Mouse (Mus musculus) cerebellum, adult 2 months (tissue): ENCODE results near the gene Donson. TPM values are rescaled to one million over a fixed set of nuclear protein-coding genes. Genes with fewer than 3 reads are reported as not detected.

Experiments
- DNase-seq, 2 experiments: peaks; one replicate each; pipeline ENCODE4 v3.0.0; 2021
- H3K27ac ChIP-seq: fragments of 200-500 bp; 2 replicates; pipeline ENCODE4 v1.5.1; 2012; ENCODE audit warnings: low read length, control low read depth, inconsistent platforms; ENCODE audit not compliant: insufficient read depth
- H3K27me3 ChIP-seq: fragments of 200-500 bp; 2 replicates; pipeline ENCODE4 v1.6.1; 2012; ENCODE audit warnings: inconsistent platforms, mild to moderate bottlenecking, low read length, moderate library complexity; ENCODE audit not compliant: control insufficient read depth, insufficient read depth
- H3K4me1 ChIP-seq: fragments of 200-500 bp; 2 replicates; pipeline ENCODE4 v1.6.1; 2011; ENCODE audit warnings: low read length; ENCODE audit not compliant: control insufficient read depth, insufficient read depth
- H3K4me3 ChIP-seq: fragments of 200-500 bp; replicated peaks from 2 replicates; pipeline ENCODE3; 2011; ENCODE audit warnings: mild to moderate bottlenecking, low read depth, low read length, control low read depth; ENCODE audit not compliant: insufficient read depth
- CTCF ChIP-seq: fragments of 200-500 bp; IDR thresholded peaks from 2 replicates; pipeline ENCODE4 v1.5.1; 2011; ENCODE audit warnings: low read depth, mild to moderate bottlenecking, control low read depth, low read length, moderate library complexity, borderline replicate concordance; ENCODE audit not compliant: insufficient read depth
- POLR2A ChIP-seq: fragments of 200-500 bp; IDR thresholded peaks from 2 replicates; pipeline ENCODE4 v1.6.1; 2011; ENCODE audit warnings: low read length, control low read depth, borderline replicate concordance; ENCODE audit not compliant: insufficient read depth
- WGBS: fragments of 180-500 bp; shearing (Covaris S2); methylation state at CpG from one replicate; pipeline ENCODE4 v1.1.7; 2018; 5-methylcytosine and 5-hydroxymethylcytosine counted together
- polyA plus RNA-seq: library from polyadenylated mRNA; depleted of rRNA; stranded (reverse); fragments of >200 nt; gene quantifications from 2 replicates; pipeline ENCODE4 v1.2.3, GENCODE M21; 2012

Gene Donson
- polyA plus RNA-seq, 1 experiment = 29.6 TPM

DNA sequence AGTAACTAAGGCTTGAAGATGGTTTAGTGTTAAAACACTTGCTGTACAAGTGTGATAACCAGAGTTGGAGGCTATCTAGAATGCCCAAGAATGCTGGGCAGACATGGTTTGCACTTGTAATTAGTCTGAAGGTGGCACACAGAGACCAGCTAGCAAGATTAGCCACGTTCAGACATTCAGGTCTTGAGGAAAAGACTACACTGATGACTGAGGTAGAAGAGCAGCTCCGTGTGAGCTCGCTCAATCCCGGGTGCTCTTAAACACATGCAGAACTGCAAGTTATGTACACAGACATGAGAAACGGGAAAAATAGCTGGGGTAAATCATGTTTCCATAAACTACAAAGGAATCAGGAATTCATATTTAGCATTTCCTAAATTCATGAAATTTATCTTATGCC, 7.9 kb downstream of the Donson start:
- H3K27ac ChIP-seq = no peak overlapping the region
- H3K27me3 ChIP-seq = no peaks in the 10 kb centered on the region
- no peak overlapping the region for H3K4me3 ChIP-seq
- 76% methylated on average over 5 of the region's 5 CpGs for WGBS
- TF ChIP-seq POLR2A (no peak), CTCF (no peak)
- no peaks in the 10 kb centered on the region for H3K4me1 ChIP-seq
- no peak for DNase-seq

DNA sequence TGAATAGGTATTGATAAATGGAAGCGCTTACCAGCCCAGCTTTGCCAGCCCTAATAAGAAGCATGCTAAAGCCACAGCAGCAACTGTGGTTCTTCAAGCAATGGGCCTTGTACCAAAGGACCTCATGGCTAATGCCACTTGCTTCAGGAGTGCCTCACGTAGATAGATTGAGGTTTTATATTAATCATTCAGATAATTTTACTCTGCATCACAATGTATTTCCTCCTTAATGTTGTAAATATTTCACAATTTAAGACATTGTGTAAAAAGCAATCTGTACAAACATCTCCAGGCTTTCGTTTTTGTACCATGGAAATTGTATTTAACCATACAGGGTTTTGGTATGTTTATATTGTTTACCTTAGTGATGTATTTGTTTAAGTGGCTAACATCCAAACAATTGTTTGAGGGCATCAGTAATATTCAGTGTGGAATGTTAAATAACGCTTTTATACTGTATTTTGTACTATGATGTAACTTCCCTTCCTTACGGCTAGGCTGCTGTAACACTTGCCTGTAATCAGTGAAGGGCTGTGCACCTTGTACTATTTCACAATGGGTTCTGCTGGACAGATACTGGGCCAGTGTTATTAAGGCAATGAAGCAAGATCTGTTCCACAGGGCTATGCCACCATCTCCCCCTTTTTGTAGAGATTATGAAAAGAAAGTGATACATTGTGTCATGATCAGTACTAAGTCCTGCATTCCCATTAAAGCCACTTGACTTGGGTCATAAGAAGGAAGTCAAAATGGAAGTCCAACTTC, 10.2 kb downstream of the Donson start:
- Histone ChIP-seq H3K4me3 (no peak overlapping the region), H3K27me3 (no peaks in the 10 kb centered on the region), H3K4me1 (no peaks in the 10 kb centered on the region), H3K27ac (no peak overlapping the region)
- TF ChIP-seq POLR2A (no peak), CTCF (no peak)
- 84% methylated on average over 5 of the region's 5 CpGs for WGBS
- no peak for DNase-seq

DNA sequence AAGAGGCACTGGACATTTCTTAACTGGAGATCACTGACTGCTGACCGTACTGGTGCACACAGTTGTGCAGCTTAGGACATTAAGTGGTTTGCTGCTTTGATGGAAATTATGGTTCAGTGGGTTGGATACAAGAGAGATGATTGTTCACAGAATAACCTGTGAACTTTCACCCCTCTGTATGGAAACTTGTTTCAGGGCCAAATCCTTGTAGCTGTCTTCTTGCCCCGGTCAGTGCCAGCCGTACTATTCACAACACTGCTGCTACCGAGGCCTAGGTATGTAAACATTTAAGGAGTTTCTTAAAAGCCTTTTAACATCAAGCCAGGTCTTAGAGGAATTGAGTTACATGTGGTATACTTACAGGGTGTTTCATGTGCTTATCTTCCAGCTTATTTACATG, 14.1 kb downstream of the Donson start:
- WGBS = 78% methylated on average over 4 of the region's 4 CpGs
- H3K27ac ChIP-seq = no peak overlapping the region
- no peak overlapping the region for H3K4me3 ChIP-seq
- H3K4me1 ChIP-seq = no peaks in the 10 kb centered on the region
- no peak for TF ChIP-seq POLR2A
- no peak for TF ChIP-seq CTCF
- no peaks in the 10 kb centered on the region for H3K27me3 ChIP-seq
- DNase-seq = no peak

DNA sequence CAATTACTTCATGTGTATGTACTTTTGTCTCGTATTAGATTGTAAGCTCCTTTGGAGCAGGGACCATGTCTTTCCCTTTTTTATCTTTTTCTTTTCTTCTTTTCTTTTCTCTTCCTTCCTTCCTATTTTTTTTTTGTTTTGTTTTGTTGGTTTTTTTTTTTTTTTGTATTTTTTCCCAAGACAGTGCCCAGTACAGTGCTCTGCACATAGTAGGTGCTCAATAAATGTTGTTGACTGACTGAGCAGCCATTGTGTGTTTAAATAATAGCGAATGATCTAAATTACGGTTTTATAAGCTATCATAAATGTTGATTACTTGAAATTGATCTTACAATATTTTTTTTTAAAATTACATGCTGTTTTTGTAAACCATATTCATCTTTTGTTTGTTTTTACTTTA, 24.8 kb downstream of the Donson start:
- TF ChIP-seq CTCF = no peak
- TF ChIP-seq POLR2A = no peak
- no peak overlapping the region for H3K27ac ChIP-seq
- H3K4me3 ChIP-seq = no peak overlapping the region
- no peaks in the 10 kb centered on the region; the same call in 1 of the 2 replicates for H3K4me1 ChIP-seq
- DNase-seq = no peak
- no peaks in the 10 kb centered on the region for H3K27me3 ChIP-seq
- 90% methylated on average over 3 of the region's 3 CpGs for WGBS

DNA sequence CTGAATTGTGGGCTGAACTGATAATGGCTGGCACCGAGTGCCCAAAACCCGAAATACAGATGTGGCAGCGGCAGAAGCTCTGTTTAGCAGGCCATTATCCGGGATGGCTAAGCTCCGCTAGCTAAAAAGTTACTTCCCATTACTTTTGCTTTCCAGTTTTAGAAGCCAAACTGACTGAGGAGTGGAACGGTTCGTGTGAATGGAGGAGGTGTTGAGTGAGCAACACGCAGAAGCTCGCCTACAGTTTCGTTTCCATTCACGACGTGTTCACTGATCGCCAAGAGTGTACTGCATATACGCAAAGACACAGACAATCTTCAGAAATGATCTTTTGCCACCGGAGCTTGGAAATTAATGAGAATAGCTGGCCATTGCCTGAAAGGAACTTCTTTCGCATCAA, 26.2 kb downstream of the Donson start:
- no peak for DNase-seq
- WGBS = 91% methylated on average over 16 of the region's 16 CpGs
- TF ChIP-seq CTCF (no peak), POLR2A (no peak)
- H3K4me1 ChIP-seq = no peaks in the 10 kb centered on the region; the same call in 1 of the 2 replicates
- no peaks in the 10 kb centered on the region for H3K27me3 ChIP-seq
- H3K27ac ChIP-seq = no peak overlapping the region
- H3K4me3 ChIP-seq = no peak overlapping the region

DNA sequence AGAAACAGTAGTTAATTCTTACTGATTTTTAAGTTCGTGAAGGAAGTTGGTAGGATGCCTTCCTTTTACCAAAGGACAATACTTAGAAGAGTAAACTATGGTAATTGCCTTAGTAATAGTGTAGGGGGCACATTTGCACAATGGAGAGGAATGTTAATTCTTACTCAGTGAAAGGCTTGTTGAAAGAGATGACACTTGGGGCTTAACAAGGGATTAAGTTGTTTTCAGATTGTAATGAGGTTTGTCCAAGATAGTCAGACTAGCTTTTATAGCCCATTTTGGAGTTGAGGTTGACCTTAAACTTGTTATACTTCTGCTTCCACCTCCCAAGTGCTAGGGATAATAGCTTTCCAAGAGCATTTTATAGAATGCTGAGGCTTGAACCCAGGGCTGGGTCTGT, 27.2 kb downstream of the Donson start:
- no peaks in the 10 kb centered on the region for H3K27me3 ChIP-seq
- TF ChIP-seq POLR2A (no peak), CTCF (no peak)
- no peak for DNase-seq
- H3K4me1 ChIP-seq = no peaks in the 10 kb centered on the region; the same call in 1 of the 2 replicates
- H3K4me3 ChIP-seq = no peak overlapping the region
- WGBS = 60% methylated on average over 1 of the region's 1 CpGs
- no peak overlapping the region for H3K27ac ChIP-seq

DNA sequence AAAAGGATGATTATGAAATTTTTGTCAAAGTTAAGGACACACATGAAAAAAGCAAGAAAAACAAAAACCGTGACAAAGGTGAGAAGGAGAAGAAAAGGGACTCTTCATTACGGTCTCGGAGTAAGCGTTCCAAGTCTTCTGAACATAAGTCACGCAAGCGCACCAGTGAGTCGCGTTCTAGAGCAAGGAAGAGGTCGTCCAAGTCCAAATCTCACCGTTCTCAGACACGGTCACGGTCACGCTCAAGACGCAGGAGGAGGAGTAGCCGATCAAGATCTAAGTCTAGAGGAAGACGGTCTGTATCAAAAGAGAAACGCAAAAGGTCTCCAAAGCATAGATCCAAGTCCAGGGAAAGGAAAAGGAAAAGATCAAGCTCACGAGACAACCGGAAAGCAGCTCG, 28.8 kb downstream of the Donson start:
- 96% methylated on average over 20 of the region's 20 CpGs for WGBS
- Histone ChIP-seq H3K27ac (no peak overlapping the region), H3K4me3 (no peak overlapping the region), H3K4me1 (no peaks in the 10 kb centered on the region; the same call in 1 of the 2 replicates), H3K27me3 (no peaks in the 10 kb centered on the region)
- TF ChIP-seq POLR2A = no peak
- DNase-seq = no peak

DNA sequence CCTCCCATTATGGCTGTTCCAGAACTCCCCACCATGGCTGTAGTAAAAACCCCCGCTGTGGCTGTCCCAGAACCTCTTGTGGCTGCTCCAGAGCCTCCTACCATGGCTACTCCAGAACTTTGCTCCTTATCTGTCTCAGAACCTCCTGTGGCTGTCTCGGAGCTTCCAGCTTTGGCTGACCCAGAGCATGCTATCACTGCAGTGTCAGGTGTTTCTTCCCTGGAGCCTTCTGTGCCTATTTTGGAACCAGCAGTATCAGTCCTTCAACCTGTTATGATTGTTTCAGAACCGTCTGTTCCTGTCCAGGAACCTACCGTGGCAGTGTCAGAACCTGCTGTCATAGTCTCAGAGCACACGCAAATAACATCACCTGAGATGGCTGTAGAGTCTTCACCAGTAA, 30.1 kb downstream of the Donson start:
- Histone ChIP-seq H3K4me3 (no peak overlapping the region), H3K27ac (no peak overlapping the region), H3K4me1 (no peaks in the 10 kb centered on the region; the same call in 1 of the 2 replicates), H3K27me3 (no peaks in the 10 kb centered on the region)
- 29% methylated on average over 5 of the region's 5 CpGs for WGBS
- DNase-seq = no peak
- TF ChIP-seq POLR2A (no peak), CTCF (no peak)
